Mouse (Mus musculus) midbrain, embryonic 10.5 days (tissue): ENCODE measurements around the gene Klhdc9. TPM values are rescaled to one million over a fixed set of nuclear protein-coding genes. Genes with fewer than 3 reads are reported as not detected.
"Not testable (repeated sequence)": the region's sequence is repeated elsewhere in the genome, so short reads cannot be mapped to it uniquely, and the experiment has no call there.

Source experiments
- DNase-seq: peaks from one replicate; pipeline ENCODE4 v3.0.0-alpha.2; 2017; ENCODE audit warnings: low spot score
- H3K27ac ChIP-seq: fragments of 300-500 bp; sonication (generic); replicated peaks from 2 replicates; pipeline ENCODE4 v1.5.1; 2016; ENCODE audit warnings: mild to moderate bottlenecking
- H3K27me3 ChIP-seq: fragments of 300-500 bp; sonication (generic); 2 replicates; pipeline ENCODE4 v1.6.1; 2016; ENCODE audit warnings: low read depth, mild to moderate bottlenecking; ENCODE audit not compliant: poor library complexity, severe bottlenecking
- H3K36me3 ChIP-seq: fragments of 300-500 bp; sonication (generic); 2 replicates; pipeline ENCODE4 v1.6.1; 2016; ENCODE audit warnings: mild to moderate bottlenecking, moderate library complexity
- H3K4me1 ChIP-seq: fragments of 300-500 bp; sonication (generic); 2 replicates; pipeline ENCODE4 v1.6.1; 2016
- H3K4me3 ChIP-seq: fragments of 300-500 bp; sonication (generic); 2 replicates; pipeline ENCODE4 v1.5.1; 2016; ENCODE audit warnings: mild to moderate bottlenecking, moderate library complexity
- H3K9me3 ChIP-seq: fragments of 300-500 bp; sonication (generic); replicated peaks from 2 replicates; pipeline ENCODE4 v1.6.1; 2016; ENCODE audit warnings: mild to moderate bottlenecking
- WGBS: fragments of 180-500 bp; shearing (Covaris S2); methylation state at CpG from one replicate; pipeline ENCODE4 v1.1.7; 2016; 5-methylcytosine and 5-hydroxymethylcytosine counted together
- polyA plus RNA-seq: library from polyadenylated mRNA; unstranded; fragments of >200 nt; fragmentation: Nextera tagmentation; extraction: Ambion mirVana; gene quantifications from 2 replicates; pipeline ENCODE4 v1.2.1, GENCODE M21; 2016

Gene Klhdc9
- polyA plus RNA-seq, 1 experiment from 2014 or later: 1.8 TPM

DNA sequence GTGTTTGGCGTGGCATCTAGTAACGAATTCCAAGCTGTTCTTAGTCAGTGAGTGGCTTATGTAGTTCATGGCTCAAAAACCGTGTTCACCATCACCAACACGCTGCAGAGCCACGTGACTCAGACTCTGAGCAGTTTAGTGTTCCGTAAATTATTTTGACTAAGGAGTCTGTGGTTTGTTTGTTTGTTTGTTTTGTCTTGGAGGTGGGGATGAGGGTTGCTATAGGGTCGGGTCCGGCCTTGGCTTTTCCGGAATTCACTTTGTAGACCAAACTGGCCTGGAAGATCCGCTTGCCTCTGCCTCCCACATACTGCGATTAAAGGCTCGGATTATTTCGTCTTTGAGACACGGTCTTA, 14.5 kb downstream of the Klhdc9 start:
- peaks cover 40% of the 10 kb centered on the region for H3K4me1 ChIP-seq
- DNase-seq: no peak
- H3K9me3 ChIP-seq: peaks cover 7% of the 10 kb centered on the region
- H3K4me3 ChIP-seq: peak overlapping the region; percentile 94
- WGBS: under 1% methylated on average over 14 of the region's 14 CpGs
- peak overlapping the region; percentile 90 for H3K27ac ChIP-seq
- peaks cover 43% of the 10 kb centered on the region for H3K36me3 ChIP-seq
- H3K27me3 ChIP-seq: no peaks in the 10 kb centered on the region

DNA sequence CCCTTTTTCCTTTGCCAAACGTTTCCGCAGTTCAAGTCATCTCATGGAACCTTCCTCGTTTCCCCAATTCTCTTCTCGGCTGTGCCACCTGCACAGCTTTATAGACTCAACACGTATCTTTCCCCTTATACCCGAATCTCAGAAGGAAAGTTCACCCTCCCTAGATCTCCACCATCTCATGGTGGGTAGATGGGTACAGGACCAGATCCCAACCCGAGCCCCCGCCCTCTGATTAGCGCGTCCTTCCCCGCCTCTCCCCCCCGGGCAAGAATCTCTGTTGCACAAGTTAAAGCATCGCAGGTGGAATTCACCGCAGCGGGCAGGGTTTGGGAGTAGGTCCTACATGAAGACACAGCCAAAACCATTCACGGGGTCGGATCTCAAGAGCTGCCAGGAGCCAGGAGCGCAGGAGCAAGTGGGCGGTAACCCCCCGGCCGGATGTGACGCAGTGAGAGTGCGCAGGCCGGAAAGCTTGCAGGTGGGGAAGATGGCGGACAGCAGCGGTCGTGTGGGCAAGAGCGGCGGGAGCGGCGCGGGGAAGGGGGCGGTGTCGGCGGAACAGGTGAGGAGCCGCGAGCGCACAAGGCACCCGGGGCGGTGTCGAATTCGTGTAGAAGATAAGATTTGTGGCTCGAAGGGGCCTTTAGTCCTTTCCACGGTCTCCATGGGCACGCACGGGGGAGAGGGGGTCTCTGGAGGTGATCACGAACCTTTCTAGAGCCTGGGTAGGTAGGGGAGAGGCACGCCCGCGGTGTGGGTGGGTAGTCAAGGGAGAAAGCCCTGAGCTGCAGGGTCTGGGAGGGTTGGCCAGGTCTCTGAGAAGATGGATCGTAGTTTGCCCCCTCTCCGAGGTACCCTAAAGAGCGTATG, 15.1 kb downstream of the Klhdc9 start, which contains the start of the genes Nit1 and Pfdn2:
Gene Nit1 (minus strand): TSS at position 422 of the 870 bp plus-strand sequence.
Gene Pfdn2 (plus strand): TSS at position 446 of the 870 bp plus-strand sequence.
- Histone ChIP-seq H3K4me3 (peak within 1 kb of the TSS; percentile 94), H3K9me3 (peaks cover 7% of the 10 kb centered on the region), H3K4me1 (peaks cover 40% of the 10 kb centered on the region), H3K27me3 (no peaks in the 10 kb centered on the region), H3K27ac (peak within 1 kb of the TSS; percentile 90), H3K36me3 (peaks cover 49% of the 10 kb centered on the region)
- WGBS: 2% methylated on average over 53 of the region's 53 CpGs
- DNase-seq: peak; percentile 95

DNA sequence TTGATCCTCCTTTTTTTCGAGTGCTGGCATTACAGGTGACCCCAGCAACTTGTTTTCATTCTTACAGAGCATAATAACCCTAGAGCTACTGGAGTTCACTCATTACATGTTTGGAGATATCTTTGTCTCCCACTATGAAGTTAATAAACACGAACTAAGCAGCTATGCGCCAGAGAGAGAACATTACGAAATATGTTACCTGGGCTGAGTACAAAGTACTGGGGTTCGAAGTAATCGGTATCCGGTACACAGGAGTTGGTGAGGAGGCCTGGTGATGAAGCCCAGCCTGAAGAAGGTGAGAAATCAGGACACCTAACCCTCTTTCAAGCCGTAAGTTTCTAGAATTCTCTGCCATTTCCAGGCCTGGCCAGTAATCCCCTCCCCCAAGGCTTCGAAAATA, 15.9 kb downstream of the Klhdc9 start:
- Histone ChIP-seq H3K27me3 (no peaks in the 10 kb centered on the region), H3K36me3 (peaks cover 57% of the 10 kb centered on the region), H3K4me1 (peaks cover 40% of the 10 kb centered on the region), H3K4me3 (peak overlapping the region; percentile 94), H3K9me3 (peaks cover 7% of the 10 kb centered on the region), H3K27ac (no peak overlapping the region; the same call in 1 of the 2 replicates)
- WGBS: 82% methylated on average over 9 of the region's 9 CpGs
- no peak for DNase-seq

DNA sequence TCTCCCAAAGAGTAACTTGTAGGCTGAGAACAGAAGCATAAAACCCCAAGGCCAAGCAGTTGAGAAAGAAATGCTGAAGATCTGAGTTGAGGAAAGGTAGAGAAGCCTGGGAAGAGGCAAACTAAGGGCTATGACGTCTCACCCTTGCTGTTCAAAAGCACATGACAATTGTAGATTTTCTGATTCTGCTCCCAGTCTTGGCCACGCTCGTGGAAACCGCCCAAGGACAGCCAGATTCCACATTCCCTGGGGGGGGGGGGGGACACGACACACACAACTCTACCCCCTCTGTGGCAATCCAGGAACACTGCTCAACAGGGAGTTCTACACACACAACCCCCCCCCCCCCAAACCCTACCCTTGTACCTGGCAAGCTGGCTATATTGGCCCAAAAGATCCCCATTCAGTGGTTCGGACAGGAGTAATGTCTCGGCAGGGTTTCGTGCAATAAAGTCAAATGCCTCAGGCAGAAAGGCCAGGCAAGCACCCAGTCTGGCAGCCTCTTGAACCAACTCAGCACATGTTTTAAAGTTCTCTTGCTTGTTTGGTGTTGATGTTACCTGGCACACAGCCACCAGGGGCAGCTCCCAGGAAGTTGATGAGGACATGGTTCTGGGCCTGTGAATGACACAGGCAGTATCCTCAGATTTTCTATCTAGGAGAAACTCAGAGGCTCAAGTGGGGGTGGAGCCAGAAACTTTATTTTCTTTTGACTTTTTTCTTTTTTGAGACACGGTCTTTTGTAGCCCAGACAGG, 16.5 kb downstream of the Klhdc9 start:
- peaks cover 38% of the 10 kb centered on the region for H3K4me1 ChIP-seq
- peak overlapping the region; percentile 94 for H3K4me3 ChIP-seq
- H3K27me3 ChIP-seq: no peaks in the 10 kb centered on the region
- peaks cover 59% of the 10 kb centered on the region for H3K36me3 ChIP-seq
- no peak for DNase-seq
- no peak overlapping the region for H3K27ac ChIP-seq
- peaks cover 7% of the 10 kb centered on the region for H3K9me3 ChIP-seq
- 85% methylated on average over 9 of the region's 9 CpGs for WGBS

DNA sequence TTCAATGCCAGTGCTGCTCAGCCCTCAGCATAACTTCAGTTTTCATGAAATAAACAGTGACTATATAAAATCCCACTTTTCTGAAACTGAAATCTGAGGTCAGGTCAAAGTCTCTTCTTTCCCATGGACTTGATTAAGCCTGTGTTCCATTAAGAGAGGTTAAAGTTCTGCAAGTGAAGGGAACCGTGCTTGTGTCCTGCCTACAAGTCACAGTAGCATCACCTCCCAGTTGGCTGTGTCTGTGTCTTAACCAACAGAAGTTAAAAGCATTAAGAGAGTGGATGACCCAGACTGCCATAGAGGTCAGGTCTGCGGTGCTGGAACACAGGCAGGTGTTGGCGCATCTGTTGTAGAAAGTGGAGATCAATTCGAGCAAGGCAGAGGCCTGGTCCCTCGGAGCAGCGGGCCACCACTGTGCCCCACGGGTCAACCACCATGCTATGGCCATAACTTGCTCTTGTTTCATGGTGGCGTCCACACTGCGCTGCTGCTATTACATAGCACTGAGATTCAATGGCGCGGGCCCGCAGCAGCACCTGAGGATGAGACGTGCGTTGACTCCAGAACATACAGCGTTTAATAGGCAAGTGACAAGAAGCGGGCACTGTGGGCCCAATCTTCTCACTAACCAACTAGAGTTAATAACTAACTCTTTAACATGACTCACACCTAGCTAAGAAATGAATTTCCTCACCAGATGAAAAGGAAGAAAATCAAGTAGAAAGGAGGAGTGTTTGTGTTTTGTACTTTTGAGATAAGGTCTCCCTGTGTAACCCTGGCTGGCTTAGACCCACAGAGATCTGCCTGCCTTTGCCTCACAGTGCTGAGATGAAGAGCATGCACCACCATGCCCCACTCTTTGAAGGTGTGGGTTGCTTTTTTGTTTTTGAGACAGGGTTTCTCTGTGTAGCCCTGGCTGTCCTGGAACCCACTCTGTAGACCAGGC, 18.1 kb downstream of the Klhdc9 start:
- Histone ChIP-seq H3K9me3 (peaks cover 7% of the 10 kb centered on the region), H3K4me1 (peaks cover 31% of the 10 kb centered on the region), H3K4me3 (no peak overlapping the region), H3K36me3 (peaks cover 64% of the 10 kb centered on the region), H3K27me3 (no peaks in the 10 kb centered on the region), H3K27ac (no peak overlapping the region)
- 93% methylated on average over 16 of the region's 16 CpGs for WGBS
- DNase-seq: no peak

DNA sequence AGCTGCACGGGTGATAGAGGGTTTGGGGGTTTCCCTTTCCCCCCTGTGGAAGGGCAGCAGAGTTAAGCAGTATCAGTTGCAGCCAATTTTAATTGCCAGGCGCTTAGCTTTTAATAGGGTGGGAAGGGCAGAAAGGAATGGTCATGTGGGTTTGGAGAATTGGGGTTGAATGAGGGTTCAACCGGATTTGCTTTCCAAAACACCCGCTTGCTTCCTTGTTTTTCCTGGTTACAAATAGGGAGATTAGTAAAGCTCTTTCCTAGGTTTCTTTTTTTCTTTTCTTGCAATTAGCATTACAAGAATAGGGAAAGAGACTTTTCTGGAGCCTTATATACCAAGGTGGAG, 30.4 kb downstream of the Klhdc9 start:
- Histone ChIP-seq H3K9me3 (no peaks in the 10 kb centered on the region), H3K4me3 (peak overlapping the region; percentile 88), H3K27me3 (no peaks in the 10 kb centered on the region), H3K27ac (peak overlapping the region; percentile 100), H3K4me1 (peaks cover 41% of the 10 kb centered on the region), H3K36me3 (peaks cover 9% of the 10 kb centered on the region)
- WGBS: under 1% methylated on average over 4 of the region's 4 CpGs
- DNase-seq: no peak

DNA sequence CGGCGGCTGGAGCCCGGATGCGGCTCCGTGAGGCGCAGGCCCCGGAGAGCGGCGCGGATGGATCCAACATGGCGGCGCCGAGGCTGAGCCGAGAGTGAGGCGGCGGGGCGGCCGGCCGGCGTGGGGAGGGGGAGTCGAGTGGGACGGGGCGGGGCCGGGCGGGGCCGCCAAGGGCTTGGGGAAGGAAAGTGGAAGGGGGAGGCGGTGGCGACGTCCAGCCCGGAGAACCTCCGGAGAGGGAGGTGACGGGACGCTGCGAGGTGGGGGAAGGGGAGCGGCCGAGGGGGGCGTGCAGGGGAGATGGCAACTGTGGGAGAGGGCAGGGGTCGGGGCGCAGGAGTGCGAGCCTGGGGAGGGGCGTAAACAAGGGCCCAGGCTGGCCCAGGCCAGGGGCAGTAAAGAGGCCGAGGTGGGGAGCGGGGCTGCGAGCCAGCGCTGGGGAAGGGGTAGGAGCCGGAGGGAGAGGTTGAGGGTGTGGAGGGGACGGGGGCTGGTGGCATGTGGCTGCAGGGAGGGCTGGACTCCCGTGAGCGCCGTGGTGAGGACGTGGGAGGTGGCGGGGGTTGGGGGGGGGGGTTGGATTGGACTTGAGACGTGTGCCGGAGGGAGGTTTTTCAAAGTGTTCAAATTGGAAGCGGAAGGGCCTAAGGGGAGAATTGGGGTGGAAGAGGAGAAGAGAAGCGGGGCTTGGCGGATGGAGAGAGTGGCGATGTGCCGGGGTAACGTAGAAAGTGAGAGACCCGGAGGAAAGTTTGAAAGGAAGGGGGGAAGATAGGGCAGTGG, 31.0 kb downstream of the Klhdc9 start:
- under 1% methylated on average over 49 of the region's 61 CpGs for WGBS
- H3K27ac ChIP-seq: peak overlapping the region; percentile 100
- DNase-seq: peak; percentile 94

DNA sequence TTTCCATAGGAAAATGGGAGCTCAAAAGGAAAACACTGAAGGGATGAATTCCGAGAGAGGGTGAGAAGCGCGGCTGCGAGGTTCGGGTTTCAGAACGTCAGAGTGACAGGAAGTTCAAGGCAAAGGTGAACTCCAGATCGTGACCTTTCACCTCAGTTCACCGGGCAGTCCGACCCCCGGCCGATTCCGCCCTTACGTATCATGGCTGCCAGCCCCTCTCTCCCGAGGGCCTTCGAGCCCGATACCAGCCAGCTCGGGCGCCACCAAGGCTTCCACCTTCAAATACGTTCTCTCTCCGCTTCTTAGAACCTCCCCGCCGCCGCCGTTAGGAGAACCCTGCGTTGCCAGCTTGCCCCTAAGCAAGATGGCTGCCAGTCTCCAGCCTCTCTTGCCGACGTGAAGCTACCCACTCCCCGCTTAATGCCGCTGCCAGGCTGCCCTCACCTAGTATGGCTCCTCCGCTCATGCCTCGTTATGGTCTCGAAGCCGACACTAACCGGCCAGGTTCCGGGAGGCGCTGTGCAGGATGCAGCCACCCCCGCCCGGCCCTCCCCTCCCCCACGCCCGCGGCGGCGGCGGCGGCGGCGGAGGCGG, 31.7 kb downstream of the Klhdc9 start, which contains the start of gene Dedd:
Gene Dedd (plus strand): TSS at position 307 of the 594 bp plus-strand sequence.
- Histone ChIP-seq H3K4me1 (peaks cover 39% of the 10 kb centered on the region), H3K36me3 (peaks cover 11% of the 10 kb centered on the region; the same call in 1 of the 2 replicates), H3K27me3 (no peaks in the 10 kb centered on the region), H3K9me3 (no peaks in the 10 kb centered on the region), H3K27ac (peak within 1 kb of the TSS; percentile 100), H3K4me3 (peak within 1 kb of the TSS; percentile 88)
- peak; percentile 94 for DNase-seq
- under 1% methylated on average over 38 of the region's 48 CpGs for WGBS

More for the DNA sequence above, 31.0 kb downstream of the Klhdc9 start:
- Histone ChIP-seq H3K27me3 (no peaks in the 10 kb centered on the region), H3K4me1 (peaks cover 41% of the 10 kb centered on the region), H3K9me3 (no peaks in the 10 kb centered on the region), H3K36me3 (peaks cover 13% of the 10 kb centered on the region), H3K4me3 (peak overlapping the region; percentile 88)

DNA sequence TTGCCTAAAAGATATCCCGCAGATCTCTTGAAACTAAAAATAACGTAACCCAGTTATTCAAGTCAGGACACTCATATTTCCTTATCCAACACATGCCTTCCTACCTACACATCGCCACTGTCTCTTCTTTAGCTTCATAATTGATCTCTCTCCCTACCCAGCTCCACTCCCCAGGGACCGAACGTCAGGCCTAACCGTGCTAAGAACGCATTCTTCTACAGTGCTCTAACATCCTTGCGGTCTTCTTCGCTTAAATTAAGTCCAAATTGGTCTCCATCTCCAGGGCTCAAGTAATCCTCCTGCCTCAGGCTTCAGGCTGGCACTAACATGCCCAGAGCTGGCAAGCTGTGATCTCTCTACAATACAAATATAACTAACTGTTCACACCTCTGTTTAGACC, 32.4 kb downstream of the Klhdc9 start:
- H3K27ac ChIP-seq: peak overlapping the region; percentile 100
- WGBS: 48% methylated on average over 9 of the region's 9 CpGs
- H3K4me1 ChIP-seq: peaks cover 38% of the 10 kb centered on the region
- peak overlapping the region; percentile 88 for H3K4me3 ChIP-seq
- H3K27me3 ChIP-seq: no peaks in the 10 kb centered on the region
- no peaks in the 10 kb centered on the region for H3K9me3 ChIP-seq
- peaks cover 11% of the 10 kb centered on the region; the same call in 1 of the 2 replicates for H3K36me3 ChIP-seq
- no peak for DNase-seq

DNA sequence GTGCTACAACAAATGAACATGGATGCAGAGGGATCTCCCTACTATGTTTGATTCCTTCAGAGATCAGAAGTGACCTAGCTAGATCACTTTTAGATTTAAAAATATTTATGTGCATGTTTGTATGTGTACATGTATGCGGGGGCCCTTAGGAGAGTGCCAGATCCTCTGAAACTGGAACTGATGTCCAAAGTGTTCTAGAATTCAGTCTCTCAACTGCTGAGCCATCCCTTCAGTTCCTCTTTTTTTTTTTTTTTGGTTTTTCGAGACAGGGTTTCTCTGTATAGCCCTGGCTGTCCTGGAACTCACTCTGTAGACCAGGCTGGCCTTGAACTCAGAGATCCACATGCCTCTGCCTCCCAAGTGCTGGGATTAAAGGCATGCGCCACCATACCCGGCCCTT, 34.0 kb downstream of the Klhdc9 start:
- 88% methylated on average over 4 of the region's 4 CpGs for WGBS
- not testable (repeated sequence) for DNase-seq, H3K27ac ChIP-seq

DNA sequence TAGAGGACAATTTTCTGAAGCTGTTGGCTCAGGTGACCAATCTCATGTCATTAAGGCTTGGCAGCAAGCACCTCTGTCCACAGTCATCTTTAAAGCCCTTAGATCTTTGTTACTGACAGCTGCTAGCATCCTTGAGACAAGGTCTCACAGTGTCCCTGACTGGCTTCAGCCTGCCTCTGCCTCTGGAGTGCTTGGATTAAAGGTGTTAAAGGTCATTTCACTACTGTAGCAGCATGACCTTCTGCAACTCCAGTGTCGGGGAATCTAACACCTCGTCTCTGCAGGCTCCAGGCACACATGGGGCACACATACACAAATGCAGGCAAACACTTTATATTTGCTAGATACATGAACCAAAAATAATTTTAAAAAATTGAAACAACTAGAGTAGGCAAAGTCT, 35.0 kb downstream of the Klhdc9 start:
- Histone ChIP-seq H3K4me1 (peaks cover 21% of the 10 kb centered on the region), H3K27me3 (no peaks in the 10 kb centered on the region), H3K36me3 (peaks cover 4% of the 10 kb centered on the region; the same call in 1 of the 2 replicates), H3K4me3 (no peak overlapping the region), H3K27ac (no peak overlapping the region), H3K9me3 (no peaks in the 10 kb centered on the region)
- no peak for DNase-seq
- WGBS: 84% methylated on average over 2 of the region's 2 CpGs

More for the DNA sequence above, 34.0 kb downstream of the Klhdc9 start:
- not testable (repeated sequence) for H3K4me3 ChIP-seq, H3K9me3 ChIP-seq, H3K27me3 ChIP-seq, H3K36me3 ChIP-seq
- peaks cover 31% of the 10 kb centered on the region for H3K4me1 ChIP-seq
